Mouse (Mus musculus): ENCODE data around the gene Gsn.

Gsn gene

GRCm38 (mm10) chr2:35322404-35323164 lies 66.4 kb downstream of the Gsn start:
- DNase-seq (ENCODE audit: low read depth in 1 of 2, low spot score in 2 of 2) = no peak

- DNase-seq (ENCODE audit: low read depth in 1 of 2, low spot score in 2 of 2) = no peak
Observed at GRCm38 (mm10) chr2:35325930-35326329, 69.8 kb downstream of the Gsn start.

- DNase-seq (ENCODE audit: low read depth in 1 of 2, low spot score in 2 of 2) = no peak
Observed at GRCm38 (mm10) chr2:35326931-35327330, 70.8 kb downstream of the Gsn start.

- no peak for DNase-seq (ENCODE audit: low read depth in 1 of 2, low spot score in 2 of 2)
Observed at GRCm38 (mm10) chr2:35327583-35327982, 71.4 kb downstream of the Gsn start.

- DNase-seq (ENCODE audit: low read depth in 1 of 2, low spot score in 2 of 2) = no peak
Observed at GRCm38 (mm10) chr2:35328064-35328792, 72.0 kb downstream of the Gsn start.

- DNase-seq (ENCODE audit: low read depth in 1 of 2, low spot score in 2 of 2) = no peak
Observed at GRCm38 (mm10) chr2:35329061-35329460, 72.9 kb downstream of the Gsn start.

GRCm38 (mm10) chr2:35331205-35331604 lies 75.0 kb downstream of the Gsn start:
- no peak for DNase-seq (ENCODE audit: low read depth in 1 of 2, low spot score in 2 of 2)

- DNase-seq (ENCODE audit: low read depth in 1 of 2, low spot score in 2 of 2) = no peak
Observed at GRCm38 (mm10) chr2:35333670-35334069, 77.5 kb downstream of the Gsn start.

GRCm38 (mm10) chr2:35335620-35336019 lies 79.4 kb downstream of the Gsn start:
- DNase-seq (ENCODE audit: low read depth in 1 of 2, low spot score in 2 of 2) = no peak

GRCm38 (mm10) chr2:35336388-35337280 lies 80.5 kb downstream of the Gsn start, which contains the start of gene Stom:
Stom (minus strand) TSS chr2:35336976.
- DNase-seq (ENCODE audit: low read depth in 1 of 2, low spot score in 2 of 2) = peak; percentile 99

GRCm38 (mm10) chr2:35337419-35337818 lies 81.2 kb downstream of the Gsn start:
- no peak for DNase-seq (ENCODE audit: low read depth in 1 of 2, low spot score in 2 of 2)

- no peak for DNase-seq (ENCODE audit: low read depth in 1 of 2, low spot score in 2 of 2)
Observed at GRCm38 (mm10) chr2:35338036-35338435, 81.9 kb downstream of the Gsn start.

- no peak for DNase-seq (ENCODE audit: low read depth in 1 of 2, low spot score in 2 of 2)
Observed at GRCm38 (mm10) chr2:35338707-35339106, 82.5 kb downstream of the Gsn start.

- no peak for DNase-seq (ENCODE audit: low read depth in 1 of 2, low spot score in 2 of 2)
Observed at GRCm38 (mm10) chr2:35342605-35343004, 86.4 kb downstream of the Gsn start.

GRCm38 (mm10) chr2:35345984-35346383 lies 89.8 kb downstream of the Gsn start:
- no peak for DNase-seq (ENCODE audit: low read depth in 1 of 2, low spot score in 2 of 2)

- DNase-seq (ENCODE audit: low read depth in 1 of 2, low spot score in 2 of 2) = no peak
Observed at GRCm38 (mm10) chr2:35349184-35349583, 93.0 kb downstream of the Gsn start.
